Mouse (Mus musculus) megakaryocyte, adult 5-6 weeks (primary cell): ENCODE measurements around the gene Dut. TPM values are rescaled to one million over a fixed set of nuclear protein-coding genes. Genes with fewer than 3 reads are reported as not detected.
A peak's percentile ranks its signal among the peaks of the same experiment; 100 is the strongest.

ENCODE experiments used
- ATAC-seq: 2 replicates; pipeline ENCODE4 v1.8.0; 2016; ENCODE audit warnings: mild to moderate bottlenecking, inconsistent platforms; ENCODE audit not compliant: poor library complexity, severe bottlenecking
- total RNA-seq, 2 experiments: library from RNA; stranded (forward) in 1 of 2; stranded (reverse) in 1 of 2; fragments of 153-499, 151-499 nt in 1 of 2; fragments of 221-1000, 200-1000 nt in 1 of 2; gene quantifications; 2 replicates each; pipeline versions ENCODE4 v1.2.3 to v1.2.4; 2015 to 2017

Dut gene
- total RNA-seq, 2 experiments from 2014 or later = 82.5 to 122 TPM

- no peak for ATAC-seq
Measured at GRCm38 (mm10) chr2:125301877-125302624, 55.1 kb downstream of the Dut start.

GRCm38 (mm10) chr2:125302625-125302924 is 55.6 kb downstream of the Dut start:
- ATAC-seq = no peak

GRCm38 (mm10) chr2:125303764-125304384 is 56.9 kb downstream of the Dut start:
- peak; percentile 56; the same call in 1 of the 2 replicates for ATAC-seq

GRCm38 (mm10) chr2:125304746-125305145 is 57.8 kb downstream of the Dut start:
- no peak for ATAC-seq

- no peak for ATAC-seq
Measured at GRCm38 (mm10) chr2:125305671-125306070, 58.7 kb downstream of the Dut start.

Other genes with a start within 250 kb of the Dut start
- gene Slc24a5, start 179.1 kb upstream of the Dut start, total RNA-seq (2015) = not detected in 2 replicates
- gene Slc24a5, start 179.1 kb upstream of the Dut start, total RNA-seq (2017) = 0.41 TPM in 1 of 2 replicates, not detected in the other
- 18.5 and 20.6 TPM in 2 replicates for gene Myef2, start 123.5 kb upstream of the Dut start, total RNA-seq (2015)
- gene Myef2, start 123.5 kb upstream of the Dut start, total RNA-seq (2017) = 40.0 and 41.0 TPM in 2 replicates
- not detected in 2 replicates for gene Ctxn2, start 110.5 kb upstream of the Dut start, total RNA-seq (2015)
- gene Ctxn2, start 110.5 kb upstream of the Dut start, total RNA-seq (2017) = not detected in 2 replicates
- gene Slc12a1, start 94.7 kb upstream of the Dut start, total RNA-seq (2015) = not detected in 2 replicates
- not detected in 2 replicates for gene Slc12a1, start 94.7 kb upstream of the Dut start, total RNA-seq (2017)